Mouse (Mus musculus): ENCODE measurements around the gene Selenof.

- peak; percentile 99 for TF ChIP-seq POLR2A (IDR thresholded peaks at IDR 0.05; ENCODE audit: insufficient read length, low read depth)
- TF ChIP-seq USF1 (IDR thresholded peaks at IDR 0.05; ENCODE audit: low read depth): peak; percentile 77
- TF ChIP-seq MAX (IDR thresholded peaks at IDR 0.05; ENCODE audit: low read depth): peak; percentile 98
- no peak for TF ChIP-seq E2F4 (IDR thresholded peaks at IDR 0.05; ENCODE audit: insufficient read depth)
- TF ChIP-seq TCF12 (IDR thresholded peaks at IDR 0.05; ENCODE audit: insufficient read depth, poor library complexity, severe bottlenecking): no peak
Observed at GRCm38 (mm10) chr3:144570047-144570815, at the start of gene Selenof, which contains the start of gene Hs2st1.
